7 mouse cellular contexts compared by ENCODE assay signal in the genomic region with DNA sequence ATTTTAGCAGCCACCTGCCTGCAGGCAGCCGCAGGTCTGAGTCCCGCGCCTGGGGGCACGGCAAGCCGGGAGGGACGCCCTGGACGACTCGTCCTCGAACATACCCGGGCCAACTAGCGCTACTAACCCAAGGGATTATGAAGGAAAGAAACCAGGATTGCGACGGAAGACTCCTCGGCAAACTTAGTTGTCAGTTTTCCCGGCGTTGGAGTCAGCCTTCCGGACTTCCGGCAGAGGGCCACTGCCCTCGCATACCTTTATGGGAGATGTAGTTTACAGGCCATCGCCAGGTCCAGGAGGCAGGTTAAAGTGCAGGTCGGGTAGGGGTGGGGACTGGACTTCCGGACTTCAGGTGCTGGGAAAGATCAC. TPM values are rescaled to one million over a fixed set of nuclear protein-coding genes. Genes with fewer than 3 reads are reported as not detected.
A peak's percentile ranks its signal among the peaks of the same experiment; 100 is the strongest.
DNase-seq lines count a peak whose midpoint lies in the region; ATAC-seq and TF ChIP-seq lines count a peak whose summit lies in the region.

A gene (minus strand): TSS at position 282 of the 369 bp plus-strand sequence.

- peak within 1 kb of the TSS; percentile 69 for H3K4me3 ChIP-seq in embryonic facial prominence, embryonic 13.5 days
- peak within 1 kb of the TSS; percentile 97 for H3K4me3 ChIP-seq in kidney, adult 2 months (ENCODE audit: insufficient read depth, low read depth, low read length)
- H3K4me3 ChIP-seq in limb, embryonic 10.5 days: peak within 1 kb of the TSS; percentile 84
- H3K4me3 ChIP-seq in midbrain, embryonic 11.5 days (ENCODE audit: low read depth, low read length): peak within 1 kb of the TSS; percentile 61

- no peak for TF ChIP-seq POLR2A in kidney, adult 2 months (IDR thresholded peaks at IDR 0.05; ENCODE audit: low read depth, low read length)

- H3K4me2 ChIP-seq in embryonic facial prominence, embryonic 13.5 days: peak within 1 kb of the TSS; percentile 68
- H3K4me2 ChIP-seq in midbrain, embryonic 11.5 days: peak within 1 kb of the TSS; percentile 59

- no peaks in the 10 kb centered on the region for H3K9me3 ChIP-seq in embryonic facial prominence, embryonic 13.5 days
- no peaks in the 10 kb centered on the region for H3K9me3 ChIP-seq in limb, embryonic 10.5 days (replicated peaks)
- H3K9me3 ChIP-seq in midbrain, embryonic 11.5 days (ENCODE audit: control insufficient read depth, low read length): no peaks in the 10 kb centered on the region

- TF ChIP-seq CTCF in kidney, adult 2 months (conservative IDR thresholded peaks at IDR 0.05; ENCODE audit: insufficient read depth, insufficient read length, low read depth, low read length): 0 out of 2 replicates have a peak, but pooled peaks have one; percentile 26

- no peaks in the 10 kb centered on the region for H3K36me3 ChIP-seq in embryonic facial prominence, embryonic 13.5 days
- no peaks in the 10 kb centered on the region; the same call in 1 of the 2 replicates for H3K36me3 ChIP-seq in kidney, adult 2 months (ENCODE audit: control insufficient read depth, insufficient read depth, low read length)
- no peaks in the 10 kb centered on the region for H3K36me3 ChIP-seq in limb, embryonic 10.5 days
- H3K36me3 ChIP-seq in midbrain, embryonic 11.5 days (ENCODE audit: control insufficient read depth, insufficient read depth, low read length): no peaks in the 10 kb centered on the region

- ATAC-seq in embryonic facial prominence, embryonic 13.5 days (ENCODE audit: insufficient number of reproducible peaks, insufficient read depth, low FRiP score, low TSS enrichment, low read depth): peak; percentile 74; the same call in 1 of the 2 replicates
- ATAC-seq in midbrain, embryonic 11.5 days (ENCODE audit: low FRiP score): peak; percentile 93

- under 1% methylated on average over 22 of the region's 22 CpGs for WGBS in embryonic facial prominence, embryonic 13.5 days
- under 1% methylated on average over 22 of the region's 22 CpGs for WGBS in kidney, adult 2 months
- WGBS in limb, embryonic 10.5 days: 2% methylated on average over 22 of the region's 22 CpGs
- under 1% methylated on average over 22 of the region's 22 CpGs for WGBS in midbrain, embryonic 11.5 days

- H3K27me3 ChIP-seq in embryonic facial prominence, embryonic 13.5 days: no peaks in the 10 kb centered on the region
- no peaks in the 10 kb centered on the region for H3K27me3 ChIP-seq in kidney, adult 2 months (replicated peaks; ENCODE audit: control insufficient read depth, insufficient read depth, low read length)
- no peaks in the 10 kb centered on the region for H3K27me3 ChIP-seq in limb, embryonic 10.5 days (ENCODE audit: low read depth, poor library complexity, severe bottlenecking)
- H3K27me3 ChIP-seq in midbrain, embryonic 11.5 days (ENCODE audit: control insufficient read depth, insufficient read depth, low read length): no peaks in the 10 kb centered on the region

- H3K4me1 ChIP-seq in embryonic facial prominence, embryonic 13.5 days: peaks cover 5% of the 10 kb centered on the region; the same call in 1 of the 2 replicates
- H3K4me1 ChIP-seq in kidney, adult 2 months (ENCODE audit: control insufficient read depth, insufficient read depth, low read length): no peaks in the 10 kb centered on the region
- H3K4me1 ChIP-seq in limb, embryonic 10.5 days: peaks cover 15% of the 10 kb centered on the region
- H3K4me1 ChIP-seq in midbrain, embryonic 11.5 days (ENCODE audit: control insufficient read depth, insufficient read depth, low read length): 0 out of 2 replicates have a peak, but pooled peaks cover 2% of the 10 kb centered on the region

- peak within 1 kb of the TSS; percentile 79 for H3K9ac ChIP-seq in embryonic facial prominence, embryonic 13.5 days
- peak within 1 kb of the TSS; percentile 81 for H3K9ac ChIP-seq in midbrain, embryonic 11.5 days (ENCODE audit: low read length)

- H3K27ac ChIP-seq in embryonic facial prominence, embryonic 13.5 days: no peak within 1 kb of the TSS
- H3K27ac ChIP-seq in kidney, adult 2 months (ENCODE audit: insufficient read depth, low read depth, low read length): peak within 1 kb of the TSS; percentile 86
- peak within 1 kb of the TSS; percentile 90 for H3K27ac ChIP-seq in limb, embryonic 10.5 days
- no peak within 1 kb of the TSS; the same call in 1 of the 2 replicates for H3K27ac ChIP-seq in midbrain, embryonic 11.5 days (ENCODE audit: low read depth, low read length)

- peak; percentile 15 to 44 for DNase-seq in adrenal gland, postnatal 4 days (ENCODE audit: low spot score in 2 of 2)
- DNase-seq in heart, adult 18-20 months: peak; percentile 78 to 80
- DNase-seq in kidney, adult 2 months: peak; percentile 94
- peak; percentile 69 for DNase-seq in limb, embryonic 10.5 days (ENCODE audit: low spot score)
- DNase-seq in midbrain, embryonic 11.5 days (ENCODE audit: low spot score, missing footprints): peak; percentile 94
- peak; percentile 29 to 44 for DNase-seq in spleen, adult 18-20 months

RNA-seq across cellular contexts. Expression of the gene that starts here (rescaled TPM):
- total RNA-seq in adrenal gland, postnatal 4 days (2021): 10 to 100 TPM; 32.2 to 35.4 TPM
- 4.3 and 6.1 TPM in 2 replicates for polyA plus RNA-seq in embryonic facial prominence, embryonic 13.5 days (2015; fragmentation: Nextera tagmentation; extraction: Ambion mirVana)
- total RNA-seq in heart, adult 18-20 months (2021): 10 to 100 TPM; 16.6 to 17.4 TPM
- 8.8 and 14.0 TPM in 2 replicates for polyA plus RNA-seq in kidney, adult 2 months (2012; rRNA removed)
- 6.8 TPM in 2 replicates for polyA plus RNA-seq in limb, embryonic 10.5 days (2016; fragmentation: Nextera tagmentation; extraction: Ambion mirVana)
- polyA plus RNA-seq in midbrain, embryonic 11.5 days (2014; fragmentation: Nextera tagmentation; extraction: Ambion mirVana): 7.9 and 8.9 TPM in 2 replicates

Comparison
In these comparisons a context has a peak if more than half of its experiments do, and no peak if none do; other contexts are left out.
1. DNase-seq: peak in every context shown above with its lines; median percentile 94 in kidney, adult 2 months; 94 in midbrain, embryonic 11.5 days; 79 in heart, adult 18-20 months; 69 in limb, embryonic 10.5 days; 36 in spleen, adult 18-20 months; 30 in adrenal gland, postnatal 4 days.
2. H3K27ac ChIP-seq: peak in kidney, adult 2 months (single experiment) and limb, embryonic 10.5 days (single experiment); none in embryonic facial prominence, embryonic 13.5 days (single experiment) and midbrain, embryonic 11.5 days (single experiment).
3. Peak in every context shown above with its lines, with median percentiles within 50 percentile points of each other: H3K4me3 ChIP-seq.